Mouse (Mus musculus) stomach, embryonic 14.5 days (tissue): Measurements from ENCODE around the gene Prdm16. TPM values are rescaled to one million over a fixed set of nuclear protein-coding genes. Genes with fewer than 3 reads are reported as not detected.

Experiments
- ATAC-seq: fragments of 200-750 bp; cut with Nextera tagmentation; 2 replicates; pipeline ENCODE4 v1.8.0; 2017; ENCODE audit warnings: low read depth, moderate TSS enrichment; ENCODE audit not compliant: insufficient number of reproducible peaks, insufficient read depth, low FRiP score
- H3K27ac ChIP-seq: fragments of 300-500 bp; sonication (generic); 2 replicates; pipeline ENCODE4 v1.5.1; 2014; ENCODE audit warnings: mild to moderate bottlenecking, low read length, moderate library complexity, mixed read lengths
- H3K27me3 ChIP-seq: fragments of 300-500 bp; sonication (generic); 2 replicates; pipeline ENCODE4 v1.6.1; 2014; ENCODE audit warnings: low read length, control low read depth, mixed read lengths; ENCODE audit not compliant: control insufficient read depth, insufficient read depth
- H3K36me3 ChIP-seq: fragments of 300-500 bp; sonication (generic); 2 replicates; pipeline ENCODE4 v1.6.1; 2014; ENCODE audit warnings: mild to moderate bottlenecking, control low read depth, low read length, moderate library complexity, mixed read lengths; ENCODE audit not compliant: control insufficient read depth, insufficient read depth
- H3K4me1 ChIP-seq: fragments of 300-500 bp; sonication (generic); 2 replicates; pipeline ENCODE4 v1.6.1; 2014; ENCODE audit warnings: low read length, control low read depth, mixed read lengths; ENCODE audit not compliant: control insufficient read depth, insufficient read depth
- H3K4me2 ChIP-seq: fragments of 300-500 bp; sonication (generic); replicated peaks from 2 replicates; pipeline ENCODE4 v1.6.1; 2014; ENCODE audit warnings: low read depth, low read length, control low read depth
- H3K4me3 ChIP-seq: fragments of 300-500 bp; sonication (generic); 2 replicates; pipeline ENCODE4 v1.5.1; 2014; ENCODE audit warnings: low read depth, low read length, control low read depth
- H3K9ac ChIP-seq: fragments of 300-500 bp; sonication (generic); replicated peaks from 2 replicates; pipeline ENCODE4 v1.6.1; 2014; ENCODE audit warnings: low read depth, mild to moderate bottlenecking, control low read depth, low read length, moderate library complexity, mixed read lengths
- H3K9me3 ChIP-seq: fragments of 300-500 bp; sonication (generic); 2 replicates; pipeline ENCODE4 v1.6.1; 2016; ENCODE audit warnings: low read depth, low read length, control low read depth; ENCODE audit not compliant: control insufficient read depth
- WGBS: fragments of 180-500 bp; shearing (Covaris S2); extraction: QIAGEN DNeasy Blood & Tissue Kit; methylation state at CpG from one replicate; pipeline ENCODE4 v1.1.7; 2014; 5-methylcytosine and 5-hydroxymethylcytosine counted together
- polyA plus RNA-seq: library from polyadenylated mRNA; unstranded; fragments of >200 nt; fragmentation: Nextera tagmentation; extraction: Ambion mirVana; gene quantifications from 2 replicates; pipeline ENCODE4 v1.2.1, GENCODE M21; 2014

Prdm16 gene
- polyA plus RNA-seq, 1 experiment from 2014 or later: 18.4 TPM

DNA sequence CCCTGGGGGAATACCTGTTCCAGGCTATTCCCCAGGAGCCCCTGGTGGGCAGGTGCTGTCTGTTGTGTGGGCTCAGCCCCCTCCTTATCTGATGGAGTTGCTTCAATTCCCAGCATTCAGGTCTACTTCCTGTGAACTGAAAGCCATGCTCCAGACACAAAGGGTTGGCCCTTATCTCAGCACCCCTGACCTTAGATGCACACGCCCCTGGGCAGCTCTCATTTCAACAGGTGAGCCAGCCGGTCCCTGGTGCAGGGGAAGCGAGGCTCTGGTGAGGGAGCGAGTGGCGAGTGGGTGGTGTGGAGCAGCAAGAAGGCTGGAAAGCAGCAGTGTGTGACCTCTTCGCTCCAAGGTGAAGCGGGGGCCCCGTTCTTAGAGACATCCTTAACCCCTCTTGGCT, 226.1 kb downstream of the Prdm16 start:
- H3K9ac ChIP-seq: no peak overlapping the region
- H3K4me1 ChIP-seq: peaks cover 22% of the 10 kb centered on the region; the same call in 1 of the 2 replicates

GRCm38 (mm10) chr4:154409841-154410240, 226.8 kb downstream of the Prdm16 start:
- H3K4me1 ChIP-seq: peaks cover 22% of the 10 kb centered on the region; the same call in 1 of the 2 replicates
- H3K9ac ChIP-seq: no peak overlapping the region
- no peaks in the 10 kb centered on the region for H3K9me3 ChIP-seq
- H3K27ac ChIP-seq: no peak overlapping the region
- WGBS: 66% methylated on average over 10 of the region's 10 CpGs
- no peaks in the 10 kb centered on the region for H3K36me3 ChIP-seq
- H3K4me2 ChIP-seq: no peak overlapping the region
- no peak for ATAC-seq
- H3K4me3 ChIP-seq: no peak overlapping the region
- H3K27me3 ChIP-seq: no peaks in the 10 kb centered on the region

More for the DNA sequence above, 226.1 kb downstream of the Prdm16 start:
- WGBS: 56% methylated on average over 8 of the region's 8 CpGs
- Histone ChIP-seq H3K27me3 (no peaks in the 10 kb centered on the region), H3K36me3 (no peaks in the 10 kb centered on the region), H3K4me3 (no peak overlapping the region), H3K27ac (peak overlapping the region; percentile 29; the same call in 1 of the 2 replicates), H3K9me3 (no peaks in the 10 kb centered on the region), H3K4me2 (no peak overlapping the region; the same call in 1 of the 2 replicates)
- peak; percentile 54 for ATAC-seq

GRCm38 (mm10) chr4:154409237-154409721, 227.4 kb downstream of the Prdm16 start:
- no peak overlapping the region for H3K27ac ChIP-seq
- ATAC-seq: peak; percentile 73
- H3K9ac ChIP-seq: no peak overlapping the region
- WGBS: 61% methylated on average over 19 of the region's 19 CpGs
- peaks cover 22% of the 10 kb centered on the region; the same call in 1 of the 2 replicates for H3K4me1 ChIP-seq
- no peak overlapping the region for H3K4me3 ChIP-seq
- no peak overlapping the region for H3K4me2 ChIP-seq
- H3K9me3 ChIP-seq: no peaks in the 10 kb centered on the region
- H3K27me3 ChIP-seq: no peaks in the 10 kb centered on the region
- H3K36me3 ChIP-seq: no peaks in the 10 kb centered on the region

GRCm38 (mm10) chr4:154402948-154403347, 233.7 kb downstream of the Prdm16 start:
- Histone ChIP-seq H3K4me3 (no peak overlapping the region), H3K9ac (no peak overlapping the region), H3K9me3 (no peaks in the 10 kb centered on the region), H3K36me3 (no peaks in the 10 kb centered on the region), H3K4me2 (no peak overlapping the region), H3K27ac (no peak overlapping the region), H3K27me3 (no peaks in the 10 kb centered on the region), H3K4me1 (peaks cover 27% of the 10 kb centered on the region; the same call in 1 of the 2 replicates)
- 49% methylated on average over 4 of the region's 4 CpGs for WGBS
- ATAC-seq: no peak

DNA sequence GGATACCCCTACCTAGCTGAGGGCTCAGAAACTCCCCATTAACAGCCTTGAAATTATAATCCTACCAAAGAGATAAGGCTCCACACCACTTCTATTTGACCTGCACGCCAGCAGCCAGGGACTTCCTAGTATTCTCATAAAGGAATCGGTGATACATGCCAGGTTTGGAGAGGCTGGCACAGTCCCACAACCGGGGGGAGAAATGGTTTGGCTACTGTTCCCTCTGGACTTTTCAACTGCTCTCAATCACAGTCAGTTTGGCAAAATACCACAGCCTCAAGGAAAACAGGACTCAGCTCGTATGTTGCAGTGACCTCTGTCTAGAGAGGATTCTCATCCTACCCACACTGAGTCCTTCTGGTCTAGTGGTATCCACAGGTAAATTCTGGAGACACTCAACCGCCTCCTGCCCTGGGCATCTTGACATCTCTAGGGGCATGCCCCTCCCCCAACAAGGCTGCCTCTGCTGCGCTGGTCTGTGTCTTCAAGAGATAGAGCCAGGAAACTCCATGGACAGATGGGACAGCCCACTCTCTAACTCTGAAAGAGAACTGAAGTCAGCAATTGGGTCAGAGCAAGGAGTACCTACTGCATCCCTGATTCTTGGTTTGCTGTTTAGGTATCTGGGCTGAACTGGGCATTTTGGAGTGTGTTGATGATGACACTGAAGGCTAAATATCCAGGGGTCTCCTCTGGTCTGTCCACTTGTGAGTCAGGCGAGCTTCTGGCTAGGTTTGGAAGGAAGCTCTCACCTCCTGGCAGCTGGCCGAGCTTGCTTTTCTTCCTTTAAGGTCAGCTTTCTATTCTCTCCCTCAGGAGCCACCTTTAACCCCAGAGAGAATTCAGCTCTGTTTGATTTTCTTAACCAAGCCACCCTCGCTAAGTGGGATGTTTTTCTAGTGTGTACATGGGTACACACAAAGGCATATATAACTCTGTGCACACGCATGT, 234.4 kb downstream of the Prdm16 start:
- ATAC-seq: no peak
- Histone ChIP-seq H3K36me3 (no peaks in the 10 kb centered on the region), H3K4me1 (peaks cover 27% of the 10 kb centered on the region; the same call in 1 of the 2 replicates), H3K27me3 (no peaks in the 10 kb centered on the region), H3K4me2 (no peak overlapping the region), H3K27ac (no peak overlapping the region), H3K9me3 (no peaks in the 10 kb centered on the region), H3K4me3 (no peak overlapping the region), H3K9ac (no peak overlapping the region)
- 57% methylated on average over 10 of the region's 10 CpGs for WGBS

DNA sequence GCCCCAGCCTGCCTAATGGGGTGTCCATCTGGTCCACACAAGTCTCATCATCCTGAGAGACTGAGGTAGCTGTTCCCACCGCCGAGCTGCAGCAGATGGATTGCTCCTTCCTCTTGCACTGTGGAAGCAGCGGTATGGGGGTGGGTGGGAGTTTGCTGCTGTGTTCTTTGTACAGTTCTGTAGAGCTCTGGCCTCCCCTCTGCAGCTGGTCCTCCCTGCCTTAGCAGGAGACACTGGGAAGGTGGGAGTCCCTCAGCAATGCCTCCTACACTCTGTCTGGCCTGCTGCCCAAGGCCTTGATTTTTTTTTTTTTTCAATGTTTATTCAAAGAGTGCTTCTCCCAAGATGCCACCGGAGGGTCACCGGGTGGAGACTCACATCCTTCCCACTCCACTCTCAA, 235.3 kb downstream of the Prdm16 start:
- Histone ChIP-seq H3K27me3 (no peaks in the 10 kb centered on the region), H3K4me2 (no peak overlapping the region), H3K36me3 (no peaks in the 10 kb centered on the region), H3K27ac (no peak overlapping the region; the same call in 1 of the 2 replicates), H3K9ac (no peak overlapping the region), H3K4me3 (no peak overlapping the region), H3K4me1 (peaks cover 27% of the 10 kb centered on the region; the same call in 1 of the 2 replicates), H3K9me3 (no peaks in the 10 kb centered on the region)
- 14% methylated on average over 5 of the region's 5 CpGs for whole genome bisulfite sequencing
- no peak; the same call in 1 of the 2 replicates for ATAC-seq

GRCm38 (mm10) chr4:154400256-154401171, 236.2 kb downstream of the Prdm16 start:
- ATAC-seq: no peak
- H3K4me1 ChIP-seq: peaks cover 27% of the 10 kb centered on the region; the same call in 1 of the 2 replicates
- WGBS: 66% methylated on average over 24 of the region's 24 CpGs

GRCm38 (mm10) chr4:154399634-154400033, 237.0 kb downstream of the Prdm16 start:
- no peak overlapping the region for H3K27ac ChIP-seq
- H3K9ac ChIP-seq: no peak overlapping the region
- no peaks in the 10 kb centered on the region for H3K9me3 ChIP-seq
- no peaks in the 10 kb centered on the region for H3K27me3 ChIP-seq
- H3K4me1 ChIP-seq: peaks cover 27% of the 10 kb centered on the region; the same call in 1 of the 2 replicates
- no peak for ATAC-seq
- no peaks in the 10 kb centered on the region for H3K36me3 ChIP-seq
- no peak overlapping the region for H3K4me2 ChIP-seq
- 90% methylated on average over 11 of the region's 11 CpGs for WGBS
- no peak overlapping the region for H3K4me3 ChIP-seq

More at GRCm38 (mm10) chr4:154400256-154401171, 236.2 kb downstream of the Prdm16 start:
- Histone ChIP-seq H3K9ac (no peak overlapping the region), H3K4me3 (no peak overlapping the region), H3K4me2 (no peak overlapping the region), H3K27me3 (no peaks in the 10 kb centered on the region), H3K9me3 (no peaks in the 10 kb centered on the region), H3K36me3 (no peaks in the 10 kb centered on the region), H3K27ac (peak overlapping the region; percentile 11; the same call in 1 of the 2 replicates)
